Mouse (Mus musculus): Measurements from ENCODE around the gene Hivep3.

GRCm38 (mm10) chr4:120107787-120108186 is 374.2 kb downstream of the Hivep3 start:
- no peak for TF ChIP-seq POLR2A (IDR thresholded peaks at IDR 0.05; ENCODE audit: insufficient read depth, low read depth, low read length)
- no peak for TF ChIP-seq CTCF (IDR thresholded peaks at IDR 0.05)
- no peak for TF ChIP-seq EP300 (IDR thresholded peaks at IDR 0.05; ENCODE audit: insufficient read depth, low read depth, low read length)
